In genomic region chr8:70302358-70302890, GRCm38 (mm10) we compare ENCODE assay signal across 8 mouse cellular contexts. TPM values are rescaled to one million over a fixed set of nuclear protein-coding genes. Genes with fewer than 3 reads are reported as not detected.
DNase-seq lines count a peak whose midpoint lies in the region; ATAC-seq and TF ChIP-seq lines count a peak whose summit lies in the region.

Gene Ddx49, minus strand, starts transcription at chr8:70302489.
Gene Cope, plus strand, starts transcription at chr8:70302518.

- peak within 1 kb of the TSS; percentile 93 for H3K4me2 ChIP-seq in hindbrain, embryonic 13.5 days

- POLR2A ChIA-PET in Patski (lab: Charles Lee): interaction anchor here (0.6 to 0.9 kb wide), 3 partner anchors 14 to 286 kb away, joined by 3 to 5 read pairs (median 3); no protein-coding TSS in a partner anchor

- in situ Hi-C loops in Patski (cut with MboI; ENCODE audit: low pct_unique_long_range_greater_than_20kb): no loop called here

- H3K9ac ChIP-seq in hindbrain, embryonic 13.5 days: peak within 1 kb of the TSS; percentile 87

- H3K4me3 ChIP-seq in hindbrain, embryonic 13.5 days: peak within 1 kb of the TSS; percentile 82

- no peak for TF ChIP-seq CTCF in Patski (IDR thresholded peaks at IDR 0.05)

- peaks cover 54% of the 10 kb centered on the region for H3K36me3 ChIP-seq in hindbrain, embryonic 13.5 days

- peak; percentile 81 for DNase-seq in Patski (ENCODE audit: low read depth, low spot score)
- peak; percentile 93 to 96 for DNase-seq in cerebellum, postnatal 14 days
- DNase-seq in frontal cortex, postnatal 14 days (ENCODE audit: low spot score in 2 of 2): peak; percentile 91 to 94
- peak; percentile 95 for DNase-seq in layer of hippocampus, postnatal 25 days (ENCODE audit: extremely low spot score in 1 of 2, low spot score in 1 of 2)
- peak; percentile 95 for DNase-seq in lung, postnatal 25 days (ENCODE audit: low spot score)
- DNase-seq in retina, embryonic 14.5 days (ENCODE audit: low spot score): peak; percentile 95
- DNase-seq in thymus, postnatal 4 days: peak; percentile 94

- peaks cover 38% of the 10 kb centered on the region for H3K4me1 ChIP-seq in hindbrain, embryonic 13.5 days (replicated peaks)

- no peaks in the 10 kb centered on the region for H3K9me3 ChIP-seq in hindbrain, embryonic 13.5 days

- CTCF ChIA-PET in Patski (lab: Charles Lee): interaction anchor here (1.3 kb wide), 1 partner anchor 8 kb away, joined by 4 read pairs; no protein-coding TSS in a partner anchor

- no peaks in the 10 kb centered on the region for H3K27me3 ChIP-seq in Patski
- no peaks in the 10 kb centered on the region for H3K27me3 ChIP-seq in hindbrain, embryonic 13.5 days

- ATAC-seq in Patski: peak; percentile 79
- ATAC-seq in hindbrain, embryonic 13.5 days (ENCODE audit: low FRiP score): peak; percentile 93

- H3K27ac ChIP-seq in hindbrain, embryonic 13.5 days: peak within 1 kb of the TSS; percentile 74

- under 1% methylated on average over 40 of the region's 40 CpGs for WGBS in hindbrain, embryonic 13.5 days

RNA-seq across cellular contexts. Expression of gene Ddx49, which starts in this region (rescaled TPM):
- 48.8 TPM for polyA plus RNA-seq in Patski (2021)
- 45.8 and 50.9 TPM in 2 replicates for polyA plus RNA-seq in hindbrain, embryonic 13.5 days (2015; fragmentation: Nextera tagmentation; extraction: Ambion mirVana)
- total RNA-seq in layer of hippocampus, postnatal 25 days (2021): 10 to 100 TPM; 44.7 to 47.5 TPM

RNA-seq across cellular contexts. Expression of gene Cope, which starts in this region (rescaled TPM):
- polyA plus RNA-seq in Patski (2021): 259 TPM
- polyA plus RNA-seq in hindbrain, embryonic 13.5 days (2015; fragmentation: Nextera tagmentation; extraction: Ambion mirVana): 275 and 288 TPM in 2 replicates
- total RNA-seq in layer of hippocampus, postnatal 25 days (2021): 100 to 1,000 TPM; 123 to 141 TPM

Comparison
In these comparisons a context has a peak if more than half of its experiments do, and no peak if none do; other contexts are left out.
1. Peak in every context shown above with its lines: DNase-seq, ATAC-seq, H3K4me3 ChIP-seq and H3K27ac ChIP-seq.